Mouse (Mus musculus): Measurements from ENCODE around the gene Git1.

- TF ChIP-seq CTCF (IDR thresholded peaks at IDR 0.05; ENCODE audit: extremely low read depth, insufficient read depth, insufficient read length, insufficient replicate concordance) = no peak
- TF ChIP-seq POLR2A (IDR thresholded peaks at IDR 0.05; ENCODE audit: low read depth, low read length) = no peak
Observed at GRCm38 (mm10) chr11:77491502-77492291, 1.7 kb upstream of the Git1 start.
